Mouse (Mus musculus): ENCODE results near the gene Ephb2.

DNA sequence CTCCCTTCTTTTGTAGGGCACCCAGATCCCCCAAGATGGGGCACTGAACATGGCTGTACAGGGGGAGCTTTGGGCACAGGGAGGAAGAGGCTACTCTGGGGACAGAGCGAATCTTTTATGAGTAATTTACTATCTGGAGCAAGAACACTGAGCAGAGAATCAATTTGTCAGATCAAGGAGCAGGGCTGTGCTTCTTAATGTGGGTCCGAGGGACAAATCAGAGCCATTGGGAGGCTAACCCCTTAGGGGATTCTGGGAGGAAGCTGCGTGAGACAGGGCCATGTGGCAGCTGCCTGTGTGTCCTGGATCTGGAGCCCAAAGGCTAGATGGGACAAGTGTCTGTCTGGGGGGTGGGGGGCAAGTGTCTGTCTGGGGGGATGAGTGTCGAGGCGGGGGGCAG lies 29.7 kb upstream of the Ephb2 start:
- TF ChIP-seq CEBPB (IDR thresholded peaks at IDR 0.05; ENCODE audit: insufficient read depth, poor library complexity, severe bottlenecking) (no peak), POLR2AphosphoS2 (IDR thresholded peaks at IDR 0.05; ENCODE audit: insufficient read length, low read depth) (no peak), USF1 (IDR thresholded peaks at IDR 0.05; ENCODE audit: low read depth) (no peak), POLR2A (IDR thresholded peaks at IDR 0.05; ENCODE audit: insufficient read length, low read depth) (no peak), E2F4 (IDR thresholded peaks at IDR 0.05; ENCODE audit: insufficient read depth) (no peak), TCF3 (IDR thresholded peaks at IDR 0.05; ENCODE audit: insufficient read length, low read depth) (no peak), MAX (IDR thresholded peaks at IDR 0.05; ENCODE audit: low read depth) (no peak), SRF (IDR thresholded peaks at IDR 0.05; ENCODE audit: control insufficient read depth, insufficient read length, low read depth) (no peak), TCF12 (IDR thresholded peaks at IDR 0.05; ENCODE audit: insufficient read depth, poor library complexity, severe bottlenecking) (no peak)

All from myocyte (in vitro differentiated cells).